Mouse (Mus musculus) cerebellum, postnatal 10 days (tissue): Measurements from ENCODE around the gene Pnpla3.

Experiments
- DNase-seq, 2 experiments: peaks; one replicate each; pipeline ENCODE4 v3.0.0; 2021; ENCODE audit warnings: mixed read lengths in 2 of 2

The Pnpla3 gene

DNA sequence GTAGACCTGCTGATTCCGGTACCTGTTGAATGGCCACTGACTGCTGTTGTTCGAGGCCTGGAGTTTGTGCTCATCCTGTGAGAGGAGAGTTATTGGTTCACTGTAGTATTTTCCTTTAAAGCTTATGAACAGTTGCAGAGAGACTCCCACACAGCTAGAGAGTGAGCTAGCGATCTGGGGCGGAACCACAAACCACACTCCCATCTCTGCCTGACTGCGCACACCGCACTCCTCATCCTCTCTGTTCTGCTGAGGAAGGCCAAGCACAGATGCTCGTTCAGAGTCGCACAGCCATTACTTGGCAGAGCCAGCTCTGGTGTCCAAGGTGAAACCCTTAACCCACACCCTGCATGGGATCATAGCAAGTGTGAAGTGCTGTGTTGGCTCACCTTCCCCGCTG, 11.1 kb downstream of the Pnpla3 start:
- DNase-seq: no peak

- no peak for DNase-seq
Measured at GRCm38 (mm10) chr15:84182000-84182399, 14.4 kb downstream of the Pnpla3 start.

GRCm38 (mm10) chr15:84183967-84184366, 16.3 kb downstream of the Pnpla3 start:
- peak in 1 of 2 experiments; percentile 25 for DNase-seq

DNA sequence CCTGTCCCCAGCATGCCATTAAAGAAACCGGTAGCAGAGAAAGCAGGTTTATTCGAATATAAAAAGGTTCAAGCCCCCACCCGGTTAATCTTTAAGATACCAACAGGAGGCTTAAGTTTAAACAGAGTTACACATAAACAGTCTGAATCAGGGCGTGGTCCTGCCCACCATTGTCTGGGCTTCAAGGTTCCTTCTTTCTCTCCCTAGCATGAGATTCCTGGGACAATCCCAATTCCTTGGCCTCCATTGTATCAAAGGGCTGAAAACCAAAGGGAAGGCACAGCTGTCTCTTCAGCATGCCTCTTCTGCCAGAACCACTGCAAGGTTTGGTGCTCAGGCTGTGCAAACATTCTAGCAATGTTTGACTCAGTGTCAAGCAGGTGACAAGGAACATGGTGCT, 18.6 kb downstream of the Pnpla3 start:
- DNase-seq: no peak

GRCm38 (mm10) chr15:84188887-84189530, 21.4 kb downstream of the Pnpla3 start:
- no peak for DNase-seq

GRCm38 (mm10) chr15:84189881-84190280, 22.2 kb downstream of the Pnpla3 start:
- no peak for DNase-seq

GRCm38 (mm10) chr15:84191724-84192057, 24.1 kb downstream of the Pnpla3 start:
- DNase-seq: no peak

- peak; percentile 93 to 95 for DNase-seq
Measured at GRCm38 (mm10) chr15:84192058-84192791, 24.6 kb downstream of the Pnpla3 start, which contains the start of gene Samm50. Samm50 (plus strand) TSS chr15:84192241.

DNA sequence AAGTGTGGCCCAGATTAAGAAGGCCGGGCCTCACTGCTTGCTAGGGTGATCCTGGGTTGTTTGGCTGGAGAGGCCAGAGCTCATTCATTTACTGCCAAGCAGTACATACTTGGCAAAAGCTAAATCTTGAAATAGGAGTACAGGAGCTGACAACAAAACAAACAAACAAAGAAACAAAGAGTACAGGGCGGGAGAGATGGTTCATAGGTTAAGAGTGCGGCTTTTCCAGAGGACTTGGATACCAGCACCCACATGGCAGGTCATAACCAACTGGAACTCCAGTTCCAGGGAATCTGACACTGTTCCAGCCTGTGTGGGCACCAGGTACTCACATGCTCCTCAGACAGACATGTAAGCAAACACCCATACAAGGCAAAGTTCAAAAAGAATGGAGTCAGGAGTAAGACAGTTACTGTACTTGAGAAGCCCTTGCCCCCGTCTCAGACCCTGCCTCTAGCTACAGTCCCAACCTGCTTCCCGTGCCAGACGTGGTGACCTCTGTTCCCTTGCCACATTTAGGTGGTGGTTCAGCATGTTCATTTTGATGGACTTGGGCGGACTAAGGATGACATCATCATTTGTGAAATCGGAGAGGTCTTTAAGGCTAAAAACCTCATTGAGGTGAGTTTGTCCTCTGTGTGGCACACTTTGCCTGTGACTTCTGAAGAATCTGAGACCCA, 29.0 kb downstream of the Pnpla3 start:
- no peak for DNase-seq

- DNase-seq: no peak
Measured at GRCm38 (mm10) chr15:84207327-84207726, 39.7 kb downstream of the Pnpla3 start.

DNA sequence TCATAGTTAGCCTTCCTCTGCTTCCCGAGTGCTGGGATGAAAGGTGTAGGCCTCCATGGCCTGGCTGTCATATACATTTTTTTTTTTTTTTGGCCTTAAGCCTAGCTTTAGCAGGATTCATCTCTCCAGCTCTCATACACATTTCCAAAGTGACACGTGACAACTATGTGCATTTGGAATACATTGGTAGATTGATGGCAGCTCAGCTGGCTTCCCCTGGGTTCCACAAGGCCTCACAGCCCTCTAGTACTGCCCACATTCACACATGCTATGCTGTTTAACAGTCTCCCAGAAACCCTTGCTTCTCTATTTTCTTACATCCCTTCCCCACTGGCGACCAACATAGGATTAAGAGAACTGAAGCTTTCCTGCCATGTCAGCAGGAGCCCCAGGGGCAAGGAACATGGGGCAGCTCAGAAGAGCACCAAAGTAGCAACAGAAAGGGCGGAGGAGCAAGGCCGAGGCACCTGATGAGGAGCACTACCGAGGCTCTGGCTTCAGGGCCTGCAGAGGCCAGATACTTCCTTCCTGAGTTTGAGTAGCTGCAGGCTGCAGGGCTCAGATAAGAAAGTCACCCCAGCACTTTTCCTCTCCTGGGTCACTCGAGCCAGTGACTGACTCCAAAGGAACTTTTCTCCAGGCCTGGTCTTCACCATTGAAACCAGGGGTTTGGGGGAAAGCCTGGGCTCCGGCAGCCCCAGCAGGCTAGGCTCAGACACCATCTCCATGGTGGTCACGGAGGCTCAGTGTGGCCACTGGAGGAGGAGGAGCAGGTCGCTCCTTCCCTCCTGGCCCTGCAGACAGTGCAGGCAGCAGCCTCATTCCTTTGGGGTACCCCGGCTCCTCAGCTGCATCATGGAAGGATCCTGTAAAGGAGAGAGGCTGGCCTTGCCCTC, 42.1 kb downstream of the Pnpla3 start:
- DNase-seq: no peak

DNA sequence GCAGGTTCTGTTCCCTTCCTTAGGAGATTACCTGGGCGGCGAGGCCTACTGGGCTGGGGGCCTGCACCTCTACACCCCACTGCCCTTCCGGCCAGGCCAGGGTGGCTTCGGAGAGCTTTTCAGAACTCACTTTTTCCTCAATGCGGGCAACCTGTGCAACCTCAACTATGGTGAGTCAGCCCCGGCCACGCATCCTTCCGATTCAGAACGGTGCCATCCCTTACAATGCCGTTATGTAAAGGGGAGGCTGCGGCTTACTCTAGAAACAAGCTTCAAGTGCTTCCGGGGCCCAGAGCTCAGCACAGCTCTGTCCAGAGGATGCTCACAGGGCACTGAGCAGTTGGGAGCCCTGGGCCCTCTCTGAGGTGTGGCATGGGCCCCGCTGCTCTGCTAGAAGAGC, 42.8 kb downstream of the Pnpla3 start:
- DNase-seq: no peak

DNA sequence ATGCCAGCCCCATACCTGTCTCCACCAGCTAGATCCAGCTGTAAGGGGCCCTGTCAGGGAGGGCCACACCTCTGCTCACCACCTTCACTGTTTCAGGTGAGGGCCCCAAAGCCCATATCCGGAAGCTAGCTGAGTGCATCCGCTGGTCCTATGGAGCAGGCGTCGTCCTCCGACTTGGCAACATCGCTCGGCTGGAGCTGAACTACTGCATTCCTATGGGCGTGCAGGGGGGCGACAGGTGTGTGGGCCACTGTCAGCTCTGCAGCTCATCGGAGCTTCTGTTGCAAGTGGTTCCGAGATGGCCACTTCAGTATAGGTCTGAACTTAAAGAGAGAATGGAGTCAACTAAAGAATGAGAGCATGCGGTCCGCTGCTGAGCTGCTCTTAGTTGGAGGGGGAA, 43.3 kb downstream of the Pnpla3 start:
- DNase-seq: no peak

DNA sequence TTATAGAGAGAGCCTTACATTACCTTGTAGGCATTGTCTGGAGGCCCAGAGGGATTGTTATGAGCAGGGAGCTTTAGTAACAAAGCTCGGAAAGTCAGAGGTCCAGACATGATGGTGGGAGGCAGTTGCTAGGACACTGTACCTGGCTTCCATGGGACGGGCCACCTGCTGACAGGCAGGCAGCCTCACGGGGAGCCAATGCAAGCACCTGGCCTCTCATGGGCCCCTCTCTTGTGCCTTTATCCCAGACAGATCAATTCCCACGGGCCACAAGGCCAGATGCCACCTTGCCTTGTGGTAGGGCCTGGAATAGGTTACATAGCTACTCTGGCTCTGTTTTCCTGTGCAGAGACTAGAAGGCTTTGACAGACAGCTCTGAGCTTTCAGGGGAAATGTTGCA, 43.9 kb downstream of the Pnpla3 start:
- DNase-seq: no peak

DNA sequence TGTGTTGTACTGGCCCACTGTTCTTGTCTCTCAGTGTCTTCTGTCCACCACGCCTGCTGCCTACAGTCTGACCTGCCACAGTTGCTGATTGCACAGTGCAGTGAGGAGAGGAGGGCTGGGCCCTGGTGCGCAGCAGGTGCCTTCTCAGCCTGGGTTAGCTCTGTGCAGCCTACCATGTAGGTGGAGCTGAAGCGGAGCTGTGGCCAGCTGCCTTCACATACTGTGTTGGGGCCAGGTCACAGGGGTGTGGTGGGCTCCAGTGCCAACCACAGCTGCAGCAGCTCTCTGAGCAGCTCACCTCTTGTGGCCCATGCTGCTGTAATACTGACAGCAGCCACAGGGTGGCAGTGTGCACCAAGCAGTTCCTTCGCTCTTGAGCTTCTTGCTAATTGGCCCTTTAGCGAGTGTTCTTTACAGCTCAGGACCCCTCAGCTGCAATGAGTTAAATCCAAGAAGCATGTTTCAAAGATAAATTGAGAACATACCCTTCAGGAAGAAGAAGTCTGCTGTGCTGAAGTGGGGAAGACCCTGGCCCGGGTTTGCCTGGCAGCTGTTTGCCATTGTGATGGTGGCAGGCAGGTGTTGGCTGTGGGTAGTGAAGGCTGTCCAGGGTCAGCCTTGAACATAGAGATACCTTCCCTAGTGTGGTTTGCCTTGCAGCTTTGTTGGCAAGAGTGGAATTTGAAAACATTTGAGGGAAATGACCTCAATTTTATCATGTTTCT, 44.6 kb downstream of the Pnpla3 start:
- peak; percentile 94 to 96 for DNase-seq

DNA sequence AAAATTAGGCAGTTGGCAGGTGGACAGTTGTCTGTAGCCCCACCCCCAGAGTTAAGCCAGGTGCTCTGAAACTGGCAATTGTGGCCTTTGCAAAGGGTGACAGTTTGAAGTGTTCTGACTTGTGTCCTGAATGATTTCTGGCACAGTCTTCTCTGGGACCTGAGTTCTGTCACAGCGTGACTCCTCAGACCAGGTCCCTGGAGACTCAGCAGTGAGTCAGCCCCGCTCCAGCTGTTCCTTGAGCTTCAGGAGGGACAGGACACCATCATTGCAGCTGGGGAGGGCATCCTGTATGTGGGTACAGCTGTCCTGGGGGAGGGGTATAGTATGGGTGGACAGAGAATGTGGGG, 45.1 kb downstream of the Pnpla3 start:
- peak; percentile 32 to 45 for DNase-seq

DNA sequence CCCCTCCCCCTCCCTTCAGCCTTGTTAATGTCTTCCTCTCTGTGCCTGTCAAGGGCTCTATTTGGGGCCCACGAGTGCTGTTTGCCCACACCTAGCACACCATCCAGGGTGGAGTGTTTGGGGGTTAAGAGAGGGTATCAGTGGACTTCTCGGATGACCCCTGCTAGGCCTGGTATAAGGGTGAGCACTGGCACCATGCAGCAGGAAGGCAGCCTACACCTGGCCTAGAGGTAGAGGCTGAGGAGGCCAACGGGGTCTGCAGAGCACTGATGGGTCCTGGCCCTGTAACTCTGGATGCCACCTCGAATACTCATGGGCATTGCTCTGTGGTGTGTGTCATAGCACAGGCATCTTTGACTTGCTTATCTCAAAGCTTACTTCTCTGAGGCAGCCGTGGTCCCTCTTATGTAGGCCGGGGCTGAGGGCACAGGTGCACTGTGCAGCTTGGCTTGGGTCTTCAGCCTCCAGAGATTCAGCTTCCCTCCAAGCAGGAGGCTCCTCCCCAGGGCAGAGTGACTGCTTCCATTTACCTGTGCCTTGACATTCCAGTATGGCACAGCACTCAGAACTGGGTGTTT, 45.6 kb downstream of the Pnpla3 start:
- no peak for DNase-seq

- no peak for DNase-seq
Measured at GRCm38 (mm10) chr15:84214476-84214875, 46.8 kb downstream of the Pnpla3 start.

DNA sequence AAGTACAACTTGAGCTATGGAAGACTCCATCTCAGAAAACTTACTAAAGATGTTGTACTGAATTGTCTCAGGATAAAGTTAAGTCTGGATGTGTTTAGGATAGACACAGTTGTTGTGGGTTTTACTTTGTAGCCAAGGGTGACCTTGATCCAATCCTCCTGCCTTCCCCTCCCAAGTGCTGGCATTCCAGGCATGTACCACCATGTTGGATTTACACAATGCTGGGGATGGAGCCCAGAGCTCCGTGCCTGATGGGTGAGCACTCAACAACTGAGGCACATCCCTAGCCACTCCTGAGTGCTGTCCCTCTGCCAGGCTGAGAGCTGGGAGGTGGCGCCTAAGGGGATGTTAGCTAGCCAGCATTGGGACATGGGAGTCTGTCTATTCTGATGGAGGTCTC, 47.6 kb downstream of the Pnpla3 start:
- no peak for DNase-seq

- DNase-seq: no peak
Measured at GRCm38 (mm10) chr15:84216026-84216425, 48.4 kb downstream of the Pnpla3 start.

GRCm38 (mm10) chr15:84216461-84217084, 48.9 kb downstream of the Pnpla3 start:
- DNase-seq: peak; percentile 53 to 63
